Mouse (Mus musculus) kidney, adult 9 months (tissue): Measurements from ENCODE around the gene Tmem121.
"Not testable (repeated sequence)": the region's sequence is repeated elsewhere in the genome, so short reads cannot be mapped to it uniquely, and the experiment has no call there.

ENCODE experiments used
- DNase-seq: peaks from one replicate; pipeline ENCODE4 v3.0.0; 2022

Gene Tmem121

DNA sequence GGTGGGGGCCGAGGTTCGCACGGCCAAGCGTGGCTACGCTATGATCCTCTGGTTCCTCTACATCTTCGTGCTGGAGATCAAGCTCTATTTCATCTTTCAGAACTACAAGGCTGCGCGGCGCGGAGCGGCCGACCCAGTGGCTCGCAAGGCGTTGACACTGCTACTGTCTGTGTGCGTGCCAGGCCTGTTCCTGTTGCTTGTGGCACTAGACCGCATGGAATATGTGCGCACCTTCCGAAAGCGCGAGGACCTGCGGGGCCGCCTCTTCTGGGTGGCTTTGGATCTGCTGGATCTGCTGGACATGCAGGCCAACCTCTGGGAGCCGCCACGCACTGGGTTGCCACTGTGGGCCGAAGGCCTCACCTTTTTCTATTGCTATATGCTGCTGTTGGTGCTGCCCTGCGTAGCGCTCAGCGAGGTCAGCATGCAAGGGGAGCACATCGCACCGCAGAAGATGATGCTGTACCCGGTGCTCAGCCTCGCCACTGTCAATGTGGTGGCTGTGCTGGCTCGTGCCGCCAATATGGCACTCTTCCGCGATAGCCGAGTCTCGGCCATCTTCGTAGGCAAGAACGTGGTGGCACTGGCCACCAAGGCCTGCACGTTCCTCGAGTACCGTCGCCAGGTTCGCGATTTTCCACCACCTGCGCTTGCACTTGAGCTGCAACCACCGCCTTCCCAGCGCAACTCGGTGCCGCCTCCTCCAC is 2.8 kb downstream of the Tmem121 start:
- DNase-seq: no peak

DNA sequence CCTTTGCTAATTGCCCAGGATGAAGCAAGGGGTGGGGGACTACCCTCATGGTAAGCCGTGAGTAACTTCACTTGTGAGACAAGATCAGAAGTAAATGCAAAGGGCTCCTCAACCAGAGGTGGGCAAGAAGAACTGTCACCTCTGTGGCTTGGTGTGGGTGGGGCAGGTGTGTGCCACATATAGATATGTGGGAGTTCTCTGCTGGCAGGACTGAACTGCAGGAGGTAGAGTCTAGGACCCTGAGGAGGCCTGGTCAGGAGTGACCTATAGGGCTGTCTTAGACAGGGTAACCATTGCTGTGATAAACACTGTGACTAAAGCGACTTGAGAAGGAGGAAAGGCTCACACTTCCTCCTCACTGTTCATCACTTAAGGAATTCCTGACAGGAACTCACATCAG is 7.7 kb downstream of the Tmem121 start:
- DNase-seq: no peak

DNA sequence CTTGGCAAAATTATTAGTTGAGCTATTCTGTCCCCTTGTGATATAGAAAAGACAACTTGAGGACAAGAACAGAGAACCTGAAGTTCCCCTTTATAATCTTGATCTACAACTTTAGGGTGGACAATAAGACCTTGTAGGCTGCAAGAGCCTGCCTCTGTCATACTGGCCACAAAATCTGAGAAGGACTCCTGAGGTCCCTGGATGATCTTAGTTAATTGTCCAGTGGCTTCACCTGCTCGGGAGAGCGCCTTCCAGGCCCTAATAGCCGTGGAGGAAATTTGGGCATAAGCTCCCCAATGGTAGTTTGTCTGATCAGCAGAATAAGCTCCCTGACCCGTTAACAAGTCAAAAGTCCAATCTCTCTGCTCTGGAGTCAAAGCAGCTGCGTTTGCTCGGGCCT is 13.4 kb downstream of the Tmem121 start:
- DNase-seq: not testable (repeated sequence)

DNA sequence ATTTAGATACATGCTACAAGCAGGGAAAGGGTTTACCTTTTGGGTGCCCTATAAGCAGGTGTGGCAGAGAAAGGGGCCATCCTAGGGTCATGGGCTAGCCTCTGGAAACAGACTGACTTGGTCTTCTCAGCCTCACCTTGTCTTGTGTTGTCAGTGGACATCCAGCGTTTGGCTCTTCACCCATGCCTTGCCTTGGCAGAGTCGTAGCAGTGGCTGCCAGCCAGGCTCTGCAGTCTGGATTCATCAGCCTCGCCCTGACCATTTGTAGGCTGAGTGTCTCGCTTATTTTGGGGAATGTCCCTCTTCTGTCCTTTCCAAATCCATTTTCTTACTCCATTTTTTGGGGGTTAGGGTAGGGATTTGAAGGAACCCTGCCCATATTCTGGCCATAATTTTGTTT is 15.6 kb downstream of the Tmem121 start:
- DNase-seq: no peak

DNA sequence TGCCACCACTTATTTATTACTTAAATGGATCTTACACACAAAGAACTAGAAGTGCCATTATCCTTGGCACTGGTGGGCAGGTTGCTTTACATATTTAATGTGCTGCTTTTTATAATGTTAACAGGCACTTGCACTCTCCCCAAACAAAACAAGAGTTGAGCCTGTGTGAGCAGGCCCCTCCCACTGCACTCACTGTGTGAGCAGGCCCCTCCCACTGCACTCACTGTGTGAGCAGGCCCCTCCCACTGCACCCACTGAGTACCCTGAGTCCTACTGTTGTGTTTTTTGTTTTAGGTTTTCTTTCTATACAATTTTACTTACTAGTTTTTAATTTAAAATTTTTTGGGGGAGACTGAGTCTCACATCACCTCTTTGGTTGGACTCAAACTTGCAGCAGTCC is 16.3 kb downstream of the Tmem121 start:
- DNase-seq: no peak

DNA sequence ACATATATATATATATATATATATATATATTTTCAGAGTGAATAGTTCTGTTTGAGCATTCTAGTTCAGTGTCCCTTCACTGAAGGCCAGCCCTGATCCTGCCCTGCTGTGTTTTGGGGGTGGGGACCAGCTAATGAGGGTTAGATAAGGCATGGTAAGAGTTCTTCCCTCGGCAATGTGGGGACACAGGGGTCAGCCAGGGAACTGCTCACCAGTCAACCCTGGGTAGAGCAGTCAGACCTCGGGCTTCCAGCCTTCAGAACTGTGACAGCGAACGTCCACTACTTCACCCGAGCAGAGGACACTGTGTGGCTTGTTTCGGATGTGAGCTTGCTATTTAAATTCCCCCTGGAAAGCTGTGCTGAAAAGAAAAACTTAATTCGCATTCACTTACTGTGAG is 17.8 kb downstream of the Tmem121 start:
- DNase-seq: no peak

DNA sequence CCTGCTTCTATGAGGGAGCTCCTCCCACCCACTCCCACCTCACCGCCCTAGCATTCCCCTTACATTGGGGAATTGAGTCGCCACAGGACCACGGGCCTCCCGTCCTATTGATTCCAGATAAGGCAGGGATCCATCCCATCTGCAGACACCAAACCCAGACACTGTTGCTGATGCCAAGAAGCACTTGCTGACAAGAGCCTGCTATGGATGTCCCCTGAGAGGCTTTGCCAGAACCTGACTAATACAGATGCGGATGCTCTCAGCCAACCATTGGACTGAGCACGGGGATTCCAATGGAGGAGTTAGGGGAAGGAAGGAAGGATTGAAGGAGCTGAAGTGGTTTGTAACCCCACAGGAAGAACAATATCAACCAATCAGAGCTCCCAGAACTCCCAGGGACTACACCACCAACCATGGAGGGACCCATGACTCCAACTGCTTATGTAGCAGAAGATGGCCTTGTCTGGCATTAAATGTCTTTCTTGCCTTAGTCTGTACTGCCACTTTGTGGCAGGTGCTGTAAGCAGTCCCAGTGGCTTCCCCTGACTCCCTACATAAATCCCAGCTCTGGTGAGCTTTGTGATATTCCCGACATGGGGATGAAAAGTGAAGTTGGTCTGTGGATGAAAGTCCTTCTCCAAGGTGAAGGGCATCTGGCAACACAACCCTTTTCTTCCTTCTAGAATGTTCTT is 19.7 kb downstream of the Tmem121 start:
- no peak for DNase-seq

DNA sequence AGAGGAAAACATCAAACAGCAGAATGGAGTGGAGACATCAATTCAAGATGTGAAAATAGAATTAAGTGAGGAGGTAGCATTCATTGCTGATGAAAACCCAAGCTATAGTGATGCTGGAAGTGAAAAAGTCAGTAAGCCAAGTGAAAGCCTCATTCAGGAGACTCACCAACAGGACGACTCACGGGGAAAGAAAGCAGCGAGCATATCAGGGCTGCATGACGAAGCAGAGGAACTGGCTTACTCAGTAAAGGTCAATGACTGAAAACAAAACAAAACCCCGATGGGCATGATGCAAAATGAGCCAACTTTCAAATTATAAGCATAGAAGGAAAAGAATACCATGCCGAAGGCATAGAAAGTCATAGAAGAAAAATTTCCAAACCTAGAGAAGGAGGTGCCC is 22.0 kb downstream of the Tmem121 start:
- no peak for DNase-seq

DNA sequence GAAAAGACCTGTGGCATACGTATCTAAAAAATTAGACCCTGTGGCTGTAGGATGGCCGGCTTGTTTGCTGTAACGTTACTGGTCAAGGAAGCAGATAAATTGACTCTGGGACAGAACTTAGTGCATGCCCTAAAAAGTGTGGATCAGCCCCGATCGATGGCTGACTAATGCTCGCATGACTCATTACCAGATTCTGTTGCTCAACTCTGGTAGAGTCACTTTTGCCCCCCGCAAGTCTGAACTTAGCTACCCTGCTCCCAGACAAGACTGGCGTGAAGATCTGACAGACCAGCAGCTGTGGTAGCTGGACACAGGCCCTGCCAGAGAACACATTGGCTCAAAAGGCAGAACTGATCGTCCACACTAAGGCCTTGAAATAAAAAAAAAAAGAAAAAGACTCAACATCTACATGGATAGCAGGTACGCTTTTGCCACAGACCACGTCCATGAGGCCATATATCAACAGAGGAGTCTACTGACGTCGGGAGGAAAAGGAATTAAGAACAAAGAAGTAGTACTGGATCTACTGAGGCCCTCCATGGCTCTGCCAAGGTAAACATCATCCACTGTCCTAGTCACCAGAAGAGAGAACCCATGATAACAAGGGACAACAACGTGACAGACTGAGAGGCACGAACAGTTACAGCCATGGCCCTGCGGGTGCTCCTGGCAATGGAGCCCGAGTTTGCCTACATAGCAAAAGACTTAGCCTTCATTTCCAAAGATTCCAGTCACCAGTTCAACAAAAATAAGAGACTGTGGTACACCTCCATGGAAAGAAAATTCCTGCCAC is 25.1 kb downstream of the Tmem121 start:
- DNase-seq: no peak

DNA sequence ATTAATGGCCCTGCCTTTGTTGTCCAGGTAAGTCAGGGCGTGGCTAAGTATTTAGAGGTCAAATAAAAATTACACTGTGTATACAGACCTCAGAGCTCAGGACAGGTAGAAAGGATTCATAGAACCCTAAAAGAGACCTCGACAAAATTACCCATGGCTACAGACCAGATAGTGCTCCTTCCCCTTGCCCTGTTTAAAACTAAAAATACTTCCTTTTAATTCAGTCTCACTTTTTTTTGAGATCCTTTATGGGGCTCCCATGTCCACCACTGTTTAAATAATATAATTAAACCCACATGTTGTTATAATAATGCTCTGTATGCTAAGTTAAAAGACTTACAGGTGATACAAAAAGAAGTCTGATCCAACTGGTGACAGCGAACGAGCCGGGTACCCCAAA is 26.0 kb downstream of the Tmem121 start:
- DNase-seq: no peak

DNA sequence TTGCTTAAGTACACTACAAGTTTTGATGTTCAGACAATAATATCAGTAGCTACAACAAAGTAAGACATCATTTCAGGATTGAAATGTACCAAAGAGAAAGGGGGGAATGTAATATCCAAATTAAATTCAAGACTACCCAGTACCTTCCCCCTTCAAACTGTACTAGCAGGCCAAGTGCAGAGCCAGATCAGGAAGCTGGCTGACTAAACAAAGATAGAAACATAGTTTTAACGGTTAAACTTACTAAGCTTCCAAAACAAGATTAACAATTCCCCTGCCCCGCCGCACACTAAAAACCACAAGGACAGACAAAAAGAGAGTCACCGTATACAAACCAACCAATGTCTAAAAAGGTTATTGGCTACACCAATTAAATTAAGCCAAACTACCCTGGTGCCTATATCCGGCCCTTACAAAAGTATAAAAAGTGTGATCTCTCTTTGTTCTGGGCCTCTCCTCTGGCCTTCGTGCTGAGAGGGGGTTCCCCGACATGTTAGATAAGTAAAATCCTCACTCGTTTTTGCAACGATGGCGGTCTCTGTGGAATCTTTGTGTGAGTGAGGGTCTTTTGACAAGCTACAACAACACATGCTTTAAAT is 26.7 kb downstream of the Tmem121 start:
- DNase-seq: no peak

DNA sequence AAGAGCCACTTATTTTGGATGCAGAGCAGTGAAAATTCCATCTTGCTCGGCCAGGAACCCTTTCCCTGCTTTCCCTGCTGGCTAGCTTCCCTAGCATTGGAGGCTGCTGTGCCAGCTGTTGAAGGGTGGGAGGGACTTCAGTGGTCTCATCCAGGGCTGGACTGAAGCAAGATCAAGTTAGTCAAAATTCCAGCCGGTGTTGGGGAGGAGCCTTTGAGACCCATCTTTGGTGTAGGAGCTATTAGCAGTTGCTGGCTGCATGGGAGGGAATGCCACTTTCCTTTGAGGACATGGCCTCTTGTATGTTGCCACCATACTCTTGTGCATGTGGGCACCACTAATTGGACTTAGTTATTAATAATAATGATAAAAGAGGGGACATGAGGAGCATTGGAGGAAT is 27.5 kb downstream of the Tmem121 start:
- DNase-seq: no peak

DNA sequence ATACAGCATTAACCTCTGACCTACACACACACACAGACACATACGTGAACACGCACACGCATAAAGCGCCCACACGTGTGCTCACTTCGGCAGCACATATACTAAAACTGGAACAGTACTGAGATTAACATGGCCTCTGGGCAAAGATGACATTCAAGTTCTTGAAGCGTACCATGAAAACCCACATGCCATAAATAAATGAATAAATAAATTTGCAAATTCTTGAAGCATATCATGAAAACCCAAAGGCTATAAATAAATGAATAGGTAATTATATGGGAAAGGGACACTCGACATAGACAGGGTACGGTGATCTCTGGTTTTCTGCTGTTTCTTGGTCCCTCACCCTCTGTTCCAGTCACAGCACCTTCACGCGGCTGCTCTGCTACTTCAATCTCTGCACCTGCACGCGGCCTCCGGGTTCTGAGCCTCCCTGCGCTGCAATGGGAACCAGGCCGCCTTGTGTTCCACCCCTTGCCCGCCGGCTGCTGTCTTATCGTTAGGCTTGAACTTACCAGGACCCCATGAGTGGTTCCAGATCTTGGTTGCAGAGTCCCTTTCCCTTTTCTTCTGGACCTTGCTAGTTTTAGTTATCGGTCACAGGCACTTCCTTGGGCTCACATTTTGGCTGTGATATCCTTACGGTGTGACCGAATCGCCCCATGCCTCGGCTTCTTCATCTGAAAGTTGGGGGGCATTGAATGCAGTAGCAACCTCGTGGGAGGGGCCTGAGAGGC is 28.5 kb downstream of the Tmem121 start:
- DNase-seq: no peak

DNA sequence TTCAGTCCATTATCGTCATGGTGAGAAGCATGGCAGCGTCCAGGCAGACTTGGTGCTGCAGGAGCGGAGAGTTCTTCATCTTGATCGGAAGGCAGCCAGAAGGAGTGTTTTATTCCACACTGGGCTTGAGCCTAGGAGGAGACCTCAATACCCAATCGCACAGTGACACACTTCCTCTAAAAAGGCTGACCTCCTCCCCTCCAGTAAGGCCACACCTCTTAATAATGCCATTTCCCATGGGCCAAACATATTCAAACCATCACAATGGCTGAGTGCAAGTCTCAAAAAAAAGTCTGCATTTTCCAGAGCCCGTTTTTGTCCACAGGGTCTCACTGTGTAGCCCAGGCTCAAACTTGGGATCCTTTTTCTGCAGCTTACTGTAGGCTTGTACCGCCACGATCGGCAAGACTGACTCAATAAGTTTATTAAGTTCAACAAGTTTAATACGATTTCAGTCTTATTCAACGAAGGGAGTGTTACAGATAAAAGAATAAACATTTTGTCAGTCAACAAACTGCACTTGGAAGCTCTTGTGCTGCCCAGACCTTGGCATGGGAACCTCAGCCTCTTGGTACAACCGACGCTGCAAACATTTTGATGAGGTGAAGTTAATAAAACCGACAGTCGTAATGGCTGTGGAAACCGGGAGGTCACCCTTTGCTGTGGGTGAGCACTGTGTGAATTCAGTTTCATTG is 29.4 kb downstream of the Tmem121 start:
- DNase-seq: no peak

DNA sequence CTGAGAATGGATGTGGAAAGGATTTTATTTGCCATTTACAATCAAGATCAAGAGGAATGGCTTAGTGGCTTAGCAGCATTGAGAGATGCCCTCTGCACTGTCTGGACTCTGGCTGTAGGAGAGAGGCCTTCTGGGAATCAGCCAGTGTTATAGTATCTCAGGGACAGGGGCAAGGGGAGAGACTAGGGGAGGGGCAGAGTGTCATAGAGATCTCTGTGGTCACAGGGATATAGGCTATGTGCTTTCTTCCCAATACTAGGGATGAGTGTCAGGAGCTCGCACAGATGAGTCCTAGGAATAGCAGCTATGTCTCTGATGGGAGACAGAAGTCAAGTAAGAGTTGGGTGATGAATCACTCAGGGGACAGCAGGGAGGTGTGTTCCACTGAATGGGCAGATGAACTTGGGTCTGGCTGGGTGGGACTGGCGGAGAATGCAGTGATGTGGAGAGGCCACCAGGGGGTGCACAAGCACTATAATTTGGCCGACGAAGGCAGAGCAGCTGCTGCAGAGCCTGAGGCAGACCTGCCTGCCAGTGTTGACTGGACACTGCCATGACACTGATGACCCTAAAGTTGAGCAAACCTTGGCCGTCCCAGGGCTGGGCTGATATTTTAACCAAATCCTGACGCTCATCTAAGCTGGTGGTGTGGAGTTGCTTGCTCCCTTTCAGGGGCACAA is 30.1 kb downstream of the Tmem121 start:
- peak; percentile 65 for DNase-seq

DNA sequence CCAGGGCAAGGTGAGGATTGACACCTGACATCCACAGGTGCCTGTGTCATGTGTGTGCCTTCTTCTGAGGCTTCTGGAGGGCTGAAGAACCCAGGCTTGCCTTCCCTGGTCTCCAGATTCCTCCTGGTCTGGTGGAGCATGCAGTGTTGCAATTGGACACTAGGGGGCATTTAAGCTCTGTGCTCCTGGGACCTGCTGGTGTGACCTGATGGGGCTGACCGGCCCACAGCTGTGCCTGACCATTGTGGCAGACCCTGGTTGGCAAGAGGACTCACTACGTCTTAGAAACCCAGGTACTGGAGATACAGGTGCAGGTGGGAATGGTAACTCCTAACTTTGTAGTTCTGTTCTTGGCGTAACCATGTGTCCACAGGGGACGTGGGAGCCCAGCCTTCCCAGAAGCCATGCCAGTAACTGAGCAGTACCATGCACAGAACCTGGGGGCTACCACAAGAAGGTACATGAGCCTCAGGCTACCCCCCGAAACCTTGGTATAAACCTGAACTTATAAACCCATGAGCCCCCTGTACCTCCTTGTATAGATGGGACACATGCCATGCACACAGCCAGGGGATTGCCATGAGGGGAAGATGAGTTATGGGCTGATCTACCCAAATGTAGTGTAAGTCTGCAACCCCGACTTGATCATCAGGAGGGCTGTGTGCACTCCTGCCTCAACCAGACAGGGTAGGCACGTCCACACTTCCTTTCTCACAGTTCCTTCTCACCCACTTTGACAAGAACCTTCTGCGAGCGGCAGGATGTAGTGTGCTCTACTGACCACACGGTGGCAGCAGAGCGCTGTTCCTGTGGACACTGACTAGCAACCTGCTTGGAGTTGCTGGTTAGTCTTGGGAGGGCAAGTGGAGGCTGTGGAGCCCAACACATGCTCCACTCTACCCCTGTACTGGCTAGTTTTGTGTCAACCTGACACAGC is 31.8 kb downstream of the Tmem121 start:
- peak; percentile 74 for DNase-seq

DNA sequence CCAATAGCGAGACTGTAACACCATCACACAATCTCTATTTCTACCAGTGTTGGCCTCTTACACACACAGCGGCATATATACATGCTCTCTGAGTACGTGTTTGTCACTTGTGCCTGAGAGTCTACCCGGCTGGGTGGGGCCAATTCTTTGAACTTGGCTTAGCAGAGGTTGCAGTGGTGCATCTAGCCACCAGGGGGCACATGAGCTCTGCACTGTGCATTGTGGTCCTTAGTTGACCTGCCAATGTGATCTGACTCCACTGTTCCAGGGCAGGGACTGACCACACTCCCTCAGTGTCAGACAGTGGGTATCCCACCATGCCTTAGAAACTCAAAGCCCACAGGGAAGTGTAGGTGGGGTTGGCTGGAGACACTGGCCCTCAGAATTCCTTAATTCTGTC is 34.1 kb downstream of the Tmem121 start:
- DNase-seq: peak; percentile 35

DNA sequence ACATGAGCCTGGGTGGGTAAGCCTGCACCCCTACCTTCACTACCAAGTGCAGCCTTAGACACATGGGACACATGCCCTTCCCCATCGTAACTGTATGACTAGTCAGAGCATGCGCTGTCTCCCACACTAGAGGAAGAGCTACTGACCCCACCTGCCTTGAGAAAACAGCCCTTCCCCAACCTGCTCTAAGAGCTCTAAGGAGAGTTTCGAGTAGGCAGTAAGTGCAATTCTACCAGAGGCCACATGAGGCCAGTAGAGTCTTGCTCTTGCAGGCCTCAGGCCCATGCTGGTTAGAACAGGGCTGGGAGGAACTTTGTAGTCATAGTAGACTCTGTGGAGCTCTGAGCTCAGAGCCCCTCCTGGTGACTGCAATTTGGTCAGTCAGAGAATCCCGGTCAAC is 34.7 kb downstream of the Tmem121 start:
- DNase-seq: peak; percentile 69

DNA sequence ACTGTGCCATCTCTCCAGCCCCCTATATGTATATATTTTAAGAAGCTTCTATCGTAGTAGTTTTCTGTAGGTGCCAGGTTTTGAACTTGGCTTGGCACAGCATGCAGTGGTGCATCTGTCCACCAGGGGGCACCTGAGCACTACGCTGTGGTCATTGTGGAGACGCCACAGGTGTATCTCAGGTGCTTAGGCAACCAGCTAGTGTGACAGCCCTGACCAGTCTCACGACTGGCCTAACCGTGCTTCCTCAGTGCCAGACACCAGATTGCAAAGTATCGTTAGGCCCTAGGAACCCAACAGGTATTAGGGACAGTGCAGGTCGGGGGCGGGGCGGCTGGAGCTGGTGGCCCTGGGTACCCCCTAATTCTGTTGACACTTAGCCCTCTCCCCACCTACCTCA is 35.6 kb downstream of the Tmem121 start:
- DNase-seq: peak; percentile 51

DNA sequence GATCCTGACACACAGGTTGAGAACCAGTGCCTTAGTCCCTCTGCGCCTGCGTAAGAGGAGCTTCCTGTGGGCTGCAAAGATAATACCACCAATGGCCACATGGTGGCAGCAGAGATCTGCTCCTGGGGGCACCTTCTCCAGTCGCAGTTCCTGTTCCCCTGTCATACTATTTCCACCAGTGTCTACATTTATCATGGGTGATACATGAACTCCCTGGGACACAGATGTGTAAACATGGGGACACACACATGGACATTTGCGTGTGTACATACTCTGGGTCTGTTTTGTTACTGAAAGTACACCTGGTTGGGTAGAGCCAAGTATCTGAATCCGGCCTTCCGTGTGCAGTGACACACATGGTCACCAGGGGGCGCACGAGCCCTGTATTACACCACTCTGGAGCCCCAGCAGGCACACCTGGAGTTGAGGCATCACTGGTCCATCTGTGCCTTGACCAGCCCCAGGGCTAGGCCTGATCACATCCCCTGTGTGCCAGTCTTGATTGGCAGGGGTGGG is 36.4 kb downstream of the Tmem121 start:
- peak; percentile 93 for DNase-seq
